Mouse (Mus musculus): Measurements from ENCODE around the gene Zscan20.
A peak's percentile ranks its signal among the peaks of the same experiment; 100 is the strongest.

Zscan20 gene

GRCm38 (mm10) chr4:128609925-128610402 is at the start of gene Zscan20:
Gene Zscan20 (minus strand): TSS chr4:128610098.
- ATAC-seq (ENCODE audit: insufficient number of reproducible peaks, low FRiP score, low TSS enrichment), result peak; percentile 96

GRCm38 (mm10) chr4:128655446-128655845 is 45.5 kb upstream of the Zscan20 start:
- ATAC-seq (ENCODE audit: insufficient number of reproducible peaks, low FRiP score, low TSS enrichment), result no peak

GRCm38 (mm10) chr4:128654505-128655381 is 44.8 kb upstream of the Zscan20 start, which contains the start of gene Phc2:
Gene Phc2 (plus strand): TSS chr4:128654702.
- peak; percentile 84 for ATAC-seq (ENCODE audit: insufficient number of reproducible peaks, low FRiP score, low TSS enrichment)

GRCm38 (mm10) chr4:128652584-128653298 is 42.8 kb upstream of the Zscan20 start:
- ATAC-seq (ENCODE audit: insufficient number of reproducible peaks, low FRiP score, low TSS enrichment), result no peak

GRCm38 (mm10) chr4:128651530-128651929 is 41.6 kb upstream of the Zscan20 start:
- peak; percentile 63 for ATAC-seq (ENCODE audit: insufficient number of reproducible peaks, low FRiP score, low TSS enrichment)

- no peak for ATAC-seq (ENCODE audit: insufficient number of reproducible peaks, low FRiP score, low TSS enrichment)
These were observed 38.8 kb upstream of the Zscan20 start for GRCm38 (mm10) chr4:128648567-128649255.

GRCm38 (mm10) chr4:128646762-128647161 is 36.9 kb upstream of the Zscan20 start:
- ATAC-seq (ENCODE audit: insufficient number of reproducible peaks, low FRiP score, low TSS enrichment), result no peak

- no peak for ATAC-seq (ENCODE audit: insufficient number of reproducible peaks, low FRiP score, low TSS enrichment)
These were observed 36.0 kb upstream of the Zscan20 start for GRCm38 (mm10) chr4:128645896-128646295.

GRCm38 (mm10) chr4:128641766-128642717 is 32.1 kb upstream of the Zscan20 start:
- no peak for ATAC-seq (ENCODE audit: insufficient number of reproducible peaks, low FRiP score, low TSS enrichment)

GRCm38 (mm10) chr4:128638265-128638923 is 28.5 kb upstream of the Zscan20 start:
- no peak for ATAC-seq (ENCODE audit: insufficient number of reproducible peaks, low FRiP score, low TSS enrichment)

GRCm38 (mm10) chr4:128637250-128637649 is 27.4 kb upstream of the Zscan20 start:
- no peak for ATAC-seq (ENCODE audit: insufficient number of reproducible peaks, low FRiP score, low TSS enrichment)

GRCm38 (mm10) chr4:128635894-128636585 is 26.1 kb upstream of the Zscan20 start:
- ATAC-seq (ENCODE audit: insufficient number of reproducible peaks, low FRiP score, low TSS enrichment), result no peak

- no peak for ATAC-seq (ENCODE audit: insufficient number of reproducible peaks, low FRiP score, low TSS enrichment)
These were observed 25.6 kb upstream of the Zscan20 start for GRCm38 (mm10) chr4:128635451-128635850.

- ATAC-seq (ENCODE audit: insufficient number of reproducible peaks, low FRiP score, low TSS enrichment), result no peak
These were observed 11.2 kb upstream of the Zscan20 start for GRCm38 (mm10) chr4:128621109-128621508.

GRCm38 (mm10) chr4:128620572-128620971 is 10.7 kb upstream of the Zscan20 start:
- ATAC-seq (ENCODE audit: insufficient number of reproducible peaks, low FRiP score, low TSS enrichment), result no peak

- ATAC-seq (ENCODE audit: insufficient number of reproducible peaks, low FRiP score, low TSS enrichment), result no peak
These were observed 9.1 kb upstream of the Zscan20 start for GRCm38 (mm10) chr4:128618963-128619362.

GRCm38 (mm10) chr4:128618246-128618911 is 8.5 kb upstream of the Zscan20 start, which contains the start of gene Tlr12:
Gene Tlr12 (minus strand): TSS chr4:128618619.
- no peak for ATAC-seq (ENCODE audit: insufficient number of reproducible peaks, low FRiP score, low TSS enrichment)

Measured in cerebellum, adult (tissue).